Comparison of ENCODE assay signal across 26 mouse cellular contexts in the genomic region with DNA sequence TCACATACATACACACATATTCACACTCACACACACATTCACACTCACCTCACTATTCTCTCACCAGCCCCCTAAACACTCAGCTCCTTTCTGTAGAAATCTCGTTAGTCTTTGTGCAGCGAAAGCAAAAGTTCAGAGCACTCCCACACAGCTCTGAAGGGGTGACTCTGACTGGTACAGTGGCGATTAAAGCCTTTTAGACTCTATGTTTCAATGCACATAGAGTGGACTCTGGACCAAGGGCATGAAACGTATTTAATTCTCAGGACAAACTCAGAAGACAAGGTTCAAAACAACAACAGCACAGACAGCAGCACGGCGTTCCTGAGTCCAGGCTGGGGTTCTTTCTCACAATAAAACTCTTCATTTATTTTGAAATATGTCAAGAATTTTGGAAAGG. TPM values are rescaled to one million over a fixed set of nuclear protein-coding genes. Genes with fewer than 3 reads are reported as not detected.
DNase-seq lines count a peak whose midpoint lies in the region; ATAC-seq and TF ChIP-seq lines count a peak whose summit lies in the region.
"Had no signal": no experiment of that assay in that cellular context is flagged by ENCODE, and none has a peak within 500 bp of the region (broad histone marks: within the 10 kb centered on the region; RNA-seq: fewer than 3 reads in every experiment).

No protein-coding gene starts in this region.

- no peak overlapping the region for H3K27ac ChIP-seq in intestine, embryonic 16.5 days (ENCODE audit: low read length)
- H3K27ac ChIP-seq in intestine, embryonic 15.5 days = no peak overlapping the region
- H3K27ac ChIP-seq in small intestine, adult 2 months (ENCODE audit: insufficient read depth, low read depth, low read length) = peak overlapping the region; percentile 40
- H3K27ac ChIP-seq in forebrain, postnatal 0 days (ENCODE audit: low read depth, low read length) = no peak overlapping the region
- H3K27ac ChIP-seq: embryonic facial prominence, embryonic 13.5 days; forebrain, embryonic 12.5 days; gastrocnemius, adult 2 months; hindbrain, embryonic 10.5 days had no signal

- 78% methylated on average over 6 of the region's 6 CpGs for WGBS in intestine, embryonic 16.5 days
- 76% methylated on average over 6 of the region's 6 CpGs for WGBS in intestine, embryonic 15.5 days
- WGBS in small intestine, adult 2 months = 64% methylated on average over 6 of the region's 6 CpGs
- WGBS in forebrain, postnatal 0 days = 68% methylated on average over 6 of the region's 6 CpGs

- H3K9ac ChIP-seq in intestine, embryonic 16.5 days (ENCODE audit: low read depth, low read length) = no peak overlapping the region
- no peak overlapping the region for H3K9ac ChIP-seq in intestine, embryonic 15.5 days
- H3K9ac ChIP-seq in forebrain, postnatal 0 days = no peak overlapping the region
- H3K9ac ChIP-seq: embryonic facial prominence, embryonic 13.5 days; forebrain, embryonic 12.5 days; heart, embryonic 12.5 days had no signal

- peak; percentile 66 for ATAC-seq in intestine, embryonic 16.5 days
- ATAC-seq in intestine, embryonic 15.5 days = no peak
- ATAC-seq in forebrain, postnatal 0 days = no peak
- ATAC-seq: CD4-positive, CD25-positive, alpha-beta regulatory T cell, adult 4 months; forebrain, embryonic 16.5 days had no signal

- peak; percentile 78 for DNase-seq in kidney, adult 9 months
- peak; percentile 28 for DNase-seq in kidney, postnatal 10 days
- DNase-seq in cerebellum, adult 9-11 months = no peak
- DNase-seq in forebrain, postnatal 0 days = no peak
- no peak for DNase-seq in frontal cortex, postnatal 25 days (ENCODE audit: low spot score in 2 of 2)
- DNase-seq: adrenal gland, adult 8-10 months; B cell, adult 2 months; cerebellum, adult 11-12 months; cerebellum, adult 9-10 months; cerebellum, postnatal 36 days; gastrocnemius, adult 2 months; gastrocnemius, postnatal 25 days had no signal

- no peak overlapping the region for H3K4me2 ChIP-seq in intestine, embryonic 16.5 days (ENCODE audit: low read depth, low read length)
- no peak overlapping the region for H3K4me2 ChIP-seq in intestine, embryonic 15.5 days (replicated peaks)
- H3K4me2 ChIP-seq in forebrain, postnatal 0 days (ENCODE audit: low read depth) = no peak overlapping the region
- H3K4me2 ChIP-seq: embryonic facial prominence, embryonic 13.5 days; forebrain, embryonic 12.5 days; heart, embryonic 12.5 days had no signal

- no peak overlapping the region for H3K4me3 ChIP-seq in intestine, embryonic 16.5 days (ENCODE audit: low read length)
- H3K4me3 ChIP-seq in intestine, embryonic 15.5 days (replicated peaks) = no peak overlapping the region
- H3K4me3 ChIP-seq in small intestine, adult 2 months (ENCODE audit: low read depth, low read length) = no peak overlapping the region
- H3K4me3 ChIP-seq in forebrain, postnatal 0 days (ENCODE audit: low read depth, low read length) = no peak overlapping the region
- H3K4me3 ChIP-seq: embryonic facial prominence, embryonic 13.5 days; forebrain, embryonic 12.5 days; gastrocnemius, adult 2 months; heart, embryonic 12.5 days; hindbrain, embryonic 10.5 days had no signal

- H3K4me1 ChIP-seq in intestine, embryonic 16.5 days (ENCODE audit: control insufficient read depth, insufficient read depth, low read length) = no peaks in the 10 kb centered on the region
- no peaks in the 10 kb centered on the region for H3K4me1 ChIP-seq in intestine, embryonic 15.5 days (replicated peaks)
- H3K4me1 ChIP-seq in small intestine, adult 2 months (ENCODE audit: control insufficient read depth, insufficient read depth, insufficient read length, low read length) = 0 out of 2 replicates have a peak, but pooled peaks cover 2% of the 10 kb centered on the region
- H3K4me1 ChIP-seq in forebrain, postnatal 0 days (ENCODE audit: insufficient read depth) = no peaks in the 10 kb centered on the region
- H3K4me1 ChIP-seq: embryonic facial prominence, embryonic 13.5 days; forebrain, embryonic 12.5 days; heart, embryonic 12.5 days; hindbrain, embryonic 10.5 days had no signal

- H3K36me3 ChIP-seq in intestine, embryonic 16.5 days (ENCODE audit: control insufficient read depth, insufficient read depth, low read length) = no peaks in the 10 kb centered on the region
- no peaks in the 10 kb centered on the region for H3K36me3 ChIP-seq in intestine, embryonic 15.5 days
- H3K36me3 ChIP-seq in small intestine, adult 2 months (ENCODE audit: control insufficient read depth, insufficient read depth, low read length) = peaks cover 24% of the 10 kb centered on the region
- H3K36me3 ChIP-seq in forebrain, postnatal 0 days (ENCODE audit: insufficient read depth) = no peaks in the 10 kb centered on the region
- H3K36me3 ChIP-seq: embryonic facial prominence, embryonic 13.5 days; forebrain, embryonic 12.5 days; G1E; heart, embryonic 12.5 days; hindbrain, embryonic 10.5 days had no signal

- no peak for TF ChIP-seq CTCF in small intestine, adult 2 months (IDR thresholded peaks at IDR 0.05; ENCODE audit: extremely low read depth, insufficient read length, insufficient replicate concordance, low read depth, low read length)
- no peak for TF ChIP-seq CTCF in forebrain, postnatal 0 days (IDR thresholded peaks at IDR 0.05; ENCODE audit: low read depth)

- H3K9me3 ChIP-seq in intestine, embryonic 16.5 days (ENCODE audit: control insufficient read depth, low read length) = no peaks in the 10 kb centered on the region
- H3K9me3 ChIP-seq in intestine, embryonic 15.5 days = no peaks in the 10 kb centered on the region
- H3K9me3 ChIP-seq in forebrain, postnatal 0 days (ENCODE audit: low read length) = no peaks in the 10 kb centered on the region
- H3K9me3 ChIP-seq: embryonic facial prominence, embryonic 13.5 days; forebrain, embryonic 12.5 days; G1E; heart, embryonic 12.5 days; hindbrain, embryonic 10.5 days had no signal

- no peaks in the 10 kb centered on the region for H3K27me3 ChIP-seq in intestine, embryonic 16.5 days (replicated peaks; ENCODE audit: control insufficient read depth, insufficient read depth, low read length)
- H3K27me3 ChIP-seq in intestine, embryonic 15.5 days (replicated peaks) = no peaks in the 10 kb centered on the region
- H3K27me3 ChIP-seq in small intestine, adult 2 months (ENCODE audit: control insufficient read depth, insufficient read depth, low read length) = no peaks in the 10 kb centered on the region
- no peaks in the 10 kb centered on the region for H3K27me3 ChIP-seq in forebrain, postnatal 0 days (ENCODE audit: insufficient read depth, low read length)
- H3K27me3 ChIP-seq: embryonic facial prominence, embryonic 13.5 days; forebrain, embryonic 12.5 days; heart, embryonic 12.5 days had no signal

- TF ChIP-seq POLR2A in small intestine, adult 2 months (IDR thresholded peaks at IDR 0.05; ENCODE audit: low read depth, low read length) = no peak

RNA-seq across cellular contexts. Expression of a gene that starts 17.8 kb away (rescaled TPM):
- polyA plus RNA-seq in intestine, embryonic 16.5 days (2015; fragmentation: Nextera tagmentation; extraction: Ambion mirVana) = 33.1 and 39.2 TPM in 2 replicates
- 14.5 and 15.5 TPM in 2 replicates for polyA plus RNA-seq in intestine, embryonic 15.5 days (2015; fragmentation: Nextera tagmentation; extraction: Ambion mirVana)
- 39.4 and 90.3 TPM in 2 replicates for polyA plus RNA-seq in small intestine, adult 2 months (2012; rRNA removed)
- 0.29 TPM in 1 of 2 replicates, not detected in the other for total RNA-seq in forebrain, postnatal 0 days (2014; rRNA removed)
- not detected in 2 replicates for polyA plus RNA-seq in forebrain, postnatal 0 days (2015; fragmentation: Nextera tagmentation; extraction: Ambion mirVana)
- total RNA-seq: adrenal gland, adult 8-10 months; adrenal gland, postnatal 4 days; gastrocnemius, adult 2 months; gastrocnemius, postnatal 25 days; granulocyte monocyte progenitor cell, adult 5-6 weeks; heart, adult 8-10 months; heart, postnatal 25 days had no signal
- polyA plus RNA-seq: embryonic facial prominence, embryonic 13.5 days; forebrain, embryonic 12.5 days; forebrain, embryonic 16.5 days; G1E; hindbrain, embryonic 10.5 days had no signal

RNA-seq across cellular contexts. Expression of a gene that starts 31.5 kb away (rescaled TPM):
- 34.5 and 36.9 TPM in 2 replicates for polyA plus RNA-seq in intestine, embryonic 16.5 days (2015; fragmentation: Nextera tagmentation; extraction: Ambion mirVana)
- polyA plus RNA-seq in intestine, embryonic 15.5 days (2015; fragmentation: Nextera tagmentation; extraction: Ambion mirVana) = 39.9 and 42.8 TPM in 2 replicates
- 0.85 and 1.2 TPM in 2 replicates for polyA plus RNA-seq in small intestine, adult 2 months (2012; rRNA removed)
- 50.7 and 53.9 TPM in 2 replicates for total RNA-seq in forebrain, postnatal 0 days (2014; rRNA removed)
- polyA plus RNA-seq in forebrain, postnatal 0 days (2015; fragmentation: Nextera tagmentation; extraction: Ambion mirVana) = 101 and 106 TPM in 2 replicates

Comparison
In these comparisons a context has a peak if more than half of its experiments do, and no peak if none do; other contexts are left out.
1. DNase-seq: peak in kidney, adult 9 months (single experiment) and kidney, postnatal 10 days (single experiment); none in cerebellum, adult 9-11 months (single experiment), forebrain, postnatal 0 days (single experiment) and frontal cortex, postnatal 25 days (0 of 2).
2. RNA of a gene that starts 17.8 kb away (polyA plus RNA-seq): 39.4 to 90.3 TPM in small intestine, adult 2 months, 33.1 to 39.2 TPM in intestine, embryonic 16.5 days and 14.5 to 15.5 TPM in intestine, embryonic 15.5 days; not detected in forebrain, postnatal 0 days; every median in the first group is over 10 times any median in the second.
3. RNA of a gene that starts 31.5 kb away (polyA plus RNA-seq): 101 to 106 TPM in forebrain, postnatal 0 days, 39.9 to 42.8 TPM in intestine, embryonic 15.5 days and 34.5 to 36.9 TPM in intestine, embryonic 16.5 days; 0.85 to 1.2 TPM in small intestine, adult 2 months; every median in the first group is over 10 times any median in the second.